Mouse (Mus musculus): ENCODE data around the gene Gm28269.

The Gm28269 gene

DNA sequence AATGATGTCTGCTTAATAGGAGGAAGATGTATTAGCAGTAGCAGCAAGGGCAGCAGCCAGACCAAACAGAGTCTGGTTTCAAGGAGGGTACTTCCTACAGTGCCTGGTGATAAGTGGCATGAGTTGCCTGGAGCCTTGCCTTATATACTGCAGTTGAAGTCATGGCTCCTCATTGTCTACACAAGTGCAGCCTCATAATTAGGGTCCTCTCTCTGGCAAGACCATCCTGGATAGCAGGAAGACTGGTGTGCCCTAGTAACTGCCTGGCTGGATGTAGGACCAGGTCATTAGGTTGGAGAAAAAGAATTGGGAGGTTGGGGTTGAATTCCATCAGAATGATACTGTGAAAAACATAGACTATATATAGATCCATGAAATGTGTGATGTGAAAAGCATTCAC, at the start of gene Gm28269:
Gene Gm28269, minus strand, starts transcription at position 101 of the 400 bp plus-strand sequence.
- no peak for DNase-seq

DNA sequence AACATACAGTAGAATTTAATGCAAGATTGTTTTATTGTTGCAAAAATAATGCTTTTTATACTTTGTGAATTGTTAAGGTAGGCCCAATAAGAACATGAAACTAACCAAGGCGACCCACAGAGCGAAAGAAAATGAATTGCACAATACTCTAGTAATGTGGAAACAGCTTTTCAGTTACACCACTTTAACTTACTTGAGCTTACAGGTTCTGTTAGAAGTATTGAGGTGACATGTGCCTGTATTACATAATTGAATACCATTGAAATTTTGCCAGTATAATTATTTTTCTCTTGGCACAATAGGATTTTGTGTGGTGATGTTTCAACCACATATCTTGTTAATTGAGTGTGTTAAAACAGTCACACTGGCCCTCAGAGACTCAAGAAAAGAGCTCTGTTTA, 28.0 kb downstream of the Gm28269 start:
- DNase-seq = no peak

DNA sequence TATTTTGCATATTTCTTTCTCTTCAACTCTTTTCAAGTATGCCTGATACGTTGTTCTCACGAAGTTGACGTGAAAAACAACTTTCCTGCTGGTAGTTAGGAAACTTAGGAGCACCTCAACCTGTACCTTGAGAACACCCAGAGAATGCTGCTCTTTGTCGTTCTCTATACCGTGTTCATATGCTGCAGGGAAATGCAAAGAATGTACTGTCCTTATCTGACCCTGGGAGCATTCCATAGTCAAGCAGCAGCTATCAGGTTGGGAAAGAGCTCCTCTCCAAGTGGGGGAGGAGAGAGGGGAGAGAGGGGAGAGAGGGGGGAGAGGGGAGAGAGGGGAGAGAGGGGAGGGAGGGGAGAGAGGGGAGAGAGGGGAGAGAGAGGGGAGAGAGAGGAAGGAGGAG, 29.6 kb downstream of the Gm28269 start:
- DNase-seq = peak; percentile 1

DNA sequence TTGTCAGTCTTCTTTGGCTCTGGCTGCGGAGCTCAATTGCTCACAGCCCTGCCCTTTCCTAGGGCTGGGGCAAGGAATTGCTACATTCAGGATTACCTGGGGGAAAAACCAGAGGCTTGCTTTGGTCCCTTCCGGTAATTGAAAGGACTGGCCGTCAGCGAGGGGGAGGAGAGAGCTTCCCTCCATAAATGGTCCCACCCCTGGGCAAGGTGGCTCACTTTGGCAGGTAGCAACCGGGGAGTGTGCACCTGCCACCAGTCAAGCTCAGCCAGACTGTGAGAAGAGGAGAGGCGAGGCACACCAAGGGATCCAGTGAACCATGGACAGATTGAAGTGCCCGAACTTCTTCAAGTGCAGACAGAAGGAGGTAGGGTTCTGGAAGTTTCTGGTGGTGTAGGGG, 30.1 kb downstream of the Gm28269 start, which contains the start of gene Slc6a14:
Gene Slc6a14, plus strand, starts transcription at position 68 of the 400 bp plus-strand sequence.
- DNase-seq = peak; percentile 39

DNA sequence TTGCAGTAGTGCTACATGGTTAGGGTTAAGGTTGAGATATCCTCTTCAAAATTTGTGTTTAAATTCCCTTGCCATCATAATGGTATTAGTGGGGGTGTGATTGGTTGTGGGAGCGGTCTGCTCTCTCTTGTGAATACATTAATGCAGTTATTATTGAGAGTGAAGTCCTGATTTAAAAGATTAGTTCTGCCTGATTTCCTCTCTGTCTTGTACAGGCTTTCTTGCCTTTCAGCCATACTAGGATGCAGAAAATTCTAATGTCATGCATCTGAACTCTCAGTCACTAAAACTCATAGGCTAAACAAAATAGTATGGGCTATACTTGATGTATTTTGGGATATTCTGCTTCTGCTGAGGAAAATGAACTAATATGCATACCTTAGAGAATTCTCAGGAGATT, 40.4 kb downstream of the Gm28269 start:
- no peak for DNase-seq

DNA sequence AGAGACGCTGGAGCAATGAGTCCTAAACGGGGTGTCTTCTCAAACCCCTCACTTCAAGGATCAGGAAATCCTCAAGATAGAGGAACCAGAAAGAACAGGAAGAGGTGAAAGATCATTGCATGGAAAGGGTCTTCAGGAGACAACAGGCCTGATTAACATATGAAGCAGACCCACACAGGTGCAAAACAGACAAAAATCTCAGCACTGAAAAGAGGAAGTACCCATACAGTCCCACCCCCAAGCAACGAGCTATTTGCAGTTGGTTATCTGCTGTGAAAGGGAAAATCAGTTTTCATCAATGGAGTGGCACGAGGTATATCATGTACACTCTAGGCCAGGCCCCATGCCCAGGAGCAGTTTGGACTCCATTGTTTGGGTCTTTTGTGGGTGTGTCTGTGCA, 43.3 kb downstream of the Gm28269 start:
- DNase-seq = no peak

DNA sequence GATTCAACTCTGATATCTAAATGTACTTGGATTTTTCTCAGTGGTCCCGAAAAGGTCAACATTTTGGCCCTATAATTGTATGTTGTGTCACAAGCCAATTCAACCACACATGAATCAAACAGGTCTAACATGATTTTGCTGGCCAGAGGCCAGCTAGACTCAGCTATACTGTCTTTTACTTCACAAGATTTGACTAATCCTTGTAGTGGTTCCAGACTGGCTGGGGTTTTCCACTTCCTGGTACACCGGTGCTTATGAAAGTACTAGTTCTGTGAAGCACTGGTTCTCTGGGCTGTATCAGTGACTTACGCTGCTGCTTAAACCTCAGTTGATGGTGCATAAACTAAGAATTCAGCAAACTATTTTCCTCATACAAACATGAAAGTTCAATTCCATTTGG, 49.2 kb downstream of the Gm28269 start:
- peak; percentile 1 for DNase-seq

DNA sequence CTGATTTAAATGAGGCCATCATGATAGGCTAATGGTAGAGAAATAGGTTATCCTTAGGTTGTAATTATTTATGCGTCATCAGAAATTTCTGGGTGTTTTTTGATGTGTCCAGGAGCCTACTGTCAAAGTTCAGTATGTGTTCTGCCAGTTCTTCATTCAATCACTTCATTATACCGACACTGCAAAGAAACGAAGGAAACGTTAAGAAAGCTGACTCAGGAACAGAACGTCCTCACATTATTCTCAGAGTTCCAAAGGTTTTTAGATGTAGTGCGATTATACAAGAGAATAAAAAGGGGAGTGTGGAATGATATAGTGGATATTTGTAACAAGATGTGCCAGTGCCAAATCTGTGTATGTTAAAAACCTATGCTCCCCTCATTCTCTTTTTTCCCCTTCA, 49.7 kb downstream of the Gm28269 start:
- no peak for DNase-seq
